Comparison of ENCODE assay signal across 12 mouse cellular contexts in the genomic region with DNA sequence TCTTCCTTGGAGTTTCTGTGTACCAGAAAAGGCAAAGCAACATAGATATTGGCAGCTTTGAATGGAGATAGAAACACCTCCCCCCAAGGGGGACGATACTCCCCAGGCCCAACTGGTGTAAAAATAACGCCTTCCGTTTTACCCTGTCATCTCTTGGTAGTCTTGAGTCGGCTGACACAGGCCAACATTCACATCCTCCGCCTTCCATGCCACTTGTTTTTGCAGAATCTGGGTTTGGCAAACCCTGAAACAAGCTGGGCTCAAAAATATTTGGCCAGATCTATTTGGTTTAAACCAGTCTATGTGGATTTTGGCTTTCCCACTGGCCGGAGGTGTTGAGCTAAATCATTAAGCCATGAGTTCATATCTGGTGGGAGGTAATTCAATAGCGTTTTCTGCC. TPM values are rescaled to one million over a fixed set of nuclear protein-coding genes. Genes with fewer than 3 reads are reported as not detected.
DNase-seq lines count a peak whose midpoint lies in the region; ATAC-seq and TF ChIP-seq lines count a peak whose summit lies in the region.
"Had no signal": no experiment of that assay in that cellular context is flagged by ENCODE, and none has a peak within 500 bp of the region (broad histone marks: within the 10 kb centered on the region; RNA-seq: fewer than 3 reads in every experiment).

No protein-coding gene starts in this region.

- H3K36me3 ChIP-seq in forebrain, embryonic 13.5 days (ENCODE audit: poor library complexity, severe bottlenecking) = no peaks in the 10 kb centered on the region
- H3K36me3 ChIP-seq in hindbrain, embryonic 15.5 days = no peaks in the 10 kb centered on the region; the same call in 1 of the 2 replicates
- no peaks in the 10 kb centered on the region for H3K36me3 ChIP-seq in midbrain, postnatal 0 days (ENCODE audit: insufficient read depth, low read length)
- H3K36me3 ChIP-seq: heart, embryonic 12.5 days; lung, embryonic 15.5 days had no signal

- WGBS in forebrain, embryonic 13.5 days = 84% methylated on average over 7 of the region's 7 CpGs
- 69% methylated on average over 7 of the region's 7 CpGs for WGBS in hindbrain, embryonic 15.5 days
- 72% methylated on average over 7 of the region's 7 CpGs for WGBS in midbrain, postnatal 0 days

- no peak overlapping the region for H3K27ac ChIP-seq in forebrain, embryonic 13.5 days
- H3K27ac ChIP-seq in hindbrain, embryonic 15.5 days (replicated peaks) = no peak overlapping the region
- no peak overlapping the region for H3K27ac ChIP-seq in midbrain, postnatal 0 days (ENCODE audit: low read depth, low read length)
- H3K27ac ChIP-seq: lung, embryonic 15.5 days had no signal

- H3K4me1 ChIP-seq in forebrain, embryonic 13.5 days = peaks cover 24% of the 10 kb centered on the region
- peaks cover 32% of the 10 kb centered on the region for H3K4me1 ChIP-seq in hindbrain, embryonic 15.5 days (replicated peaks)
- peaks cover 9% of the 10 kb centered on the region for H3K4me1 ChIP-seq in midbrain, postnatal 0 days (ENCODE audit: insufficient read depth, low read length)

- no peaks in the 10 kb centered on the region for H3K9me3 ChIP-seq in forebrain, embryonic 13.5 days (replicated peaks)
- H3K9me3 ChIP-seq in hindbrain, embryonic 15.5 days = no peaks in the 10 kb centered on the region
- no peaks in the 10 kb centered on the region for H3K9me3 ChIP-seq in midbrain, postnatal 0 days (ENCODE audit: low read length)
- H3K9me3 ChIP-seq: heart, embryonic 12.5 days; lung, embryonic 15.5 days had no signal

- TF ChIP-seq CTCF in midbrain, postnatal 0 days (IDR thresholded peaks at IDR 0.05) = no peak

- ATAC-seq in forebrain, embryonic 13.5 days = no peak
- ATAC-seq in hindbrain, embryonic 15.5 days (ENCODE audit: low FRiP score, low read depth) = no peak
- no peak for ATAC-seq in midbrain, postnatal 0 days (ENCODE audit: low FRiP score)
- ATAC-seq in erythroblast, adult 5-6 weeks (replicated peaks; ENCODE audit: low FRiP score, poor library complexity, severe bottlenecking) = no peak

- H3K27me3 ChIP-seq in forebrain, embryonic 13.5 days = 0 out of 2 replicates have a peak, but pooled peaks cover 1% of the 10 kb centered on the region
- no peaks in the 10 kb centered on the region for H3K27me3 ChIP-seq in hindbrain, embryonic 15.5 days
- H3K27me3 ChIP-seq in midbrain, postnatal 0 days (ENCODE audit: insufficient read depth, low read length) = no peaks in the 10 kb centered on the region

- peak overlapping the region; percentile 81 for H3K4me2 ChIP-seq in forebrain, embryonic 13.5 days
- peak overlapping the region; percentile 73 for H3K4me2 ChIP-seq in hindbrain, embryonic 15.5 days
- peak overlapping the region; percentile 75 for H3K4me2 ChIP-seq in midbrain, postnatal 0 days (ENCODE audit: low read depth, low read length, poor library complexity, severe bottlenecking)

- peak overlapping the region; percentile 71 for H3K4me3 ChIP-seq in forebrain, embryonic 13.5 days
- H3K4me3 ChIP-seq in hindbrain, embryonic 15.5 days = peak overlapping the region; percentile 84
- H3K4me3 ChIP-seq in midbrain, postnatal 0 days (ENCODE audit: low read depth, low read length) = peak overlapping the region; percentile 76

- peak; percentile 63 for DNase-seq in cerebellum, adult 9-11 months
- DNase-seq in cerebellum, postnatal 14 days = no peak
- DNase-seq in midbrain, postnatal 0 days (ENCODE audit: low spot score) = no peak
- no peak for DNase-seq in retina, embryonic 14.5 days (ENCODE audit: low spot score)
- DNase-seq in lung, postnatal 25 days (ENCODE audit: low spot score) = no peak
- DNase-seq: gastrocnemius, postnatal 25 days; right cerebral cortex, postnatal 4 days had no signal

- H3K9ac ChIP-seq in forebrain, embryonic 13.5 days = peak overlapping the region; percentile 90
- peak overlapping the region; percentile 89 for H3K9ac ChIP-seq in hindbrain, embryonic 15.5 days
- H3K9ac ChIP-seq in midbrain, postnatal 0 days (replicated peaks; ENCODE audit: low read length, poor library complexity, severe bottlenecking) = peak overlapping the region; percentile 97
- H3K9ac ChIP-seq: lung, embryonic 15.5 days had no signal

RNA-seq across cellular contexts. Expression of a gene that starts 1.2 kb away (rescaled TPM):
- polyA plus RNA-seq in forebrain, embryonic 13.5 days (2015; fragmentation: Nextera tagmentation; extraction: Ambion mirVana) = 4.7 TPM in 2 replicates
- polyA plus RNA-seq in hindbrain, embryonic 15.5 days (2015; fragmentation: Nextera tagmentation; extraction: Ambion mirVana) = 10.0 and 10.2 TPM in 2 replicates
- 59.4 and 60.6 TPM in 2 replicates for total RNA-seq in midbrain, postnatal 0 days (2014; rRNA removed)
- 6.1 and 7.7 TPM in 2 replicates for polyA plus RNA-seq in midbrain, postnatal 0 days (2015; fragmentation: Nextera tagmentation; extraction: Ambion mirVana)
- 0.38 and 1.0 TPM in 2 replicates for total RNA-seq in erythroblast, adult 5-6 weeks (2015; ENCODE audit: low replicate concordance)
- total RNA-seq in erythroblast, adult 5-6 weeks (2017; ENCODE audit: low replicate concordance) = 1.3 and 2.0 TPM in 2 replicates
